Mouse (Mus musculus) limb, embryonic 13.5 days (tissue): ENCODE data around the gene Tomm20. TPM values are rescaled to one million over a fixed set of nuclear protein-coding genes. Genes with fewer than 3 reads are reported as not detected.
"Not testable (repeated sequence)": the region's sequence is repeated elsewhere in the genome, so short reads cannot be mapped to it uniquely, and the experiment has no call there.

Source experiments
- ATAC-seq: fragments of 200-750 bp; cut with Nextera tagmentation; 2 replicates; pipeline ENCODE4 v1.8.0; 2017; ENCODE audit warnings: low read depth, moderate number of reproducible peaks, moderate TSS enrichment; ENCODE audit not compliant: low FRiP score
- H3K27ac ChIP-seq: fragments of 300-500 bp; sonication (generic); 2 replicates; pipeline ENCODE4 v1.5.1; 2015; ENCODE audit warnings: inconsistent platforms, mild to moderate bottlenecking, moderate library complexity
- H3K27me3 ChIP-seq: fragments of 300-500 bp; sonication (generic); 2 replicates; pipeline ENCODE4 v1.6.1; 2015; ENCODE audit warnings: mild to moderate bottlenecking, inconsistent platforms
- H3K36me3 ChIP-seq: fragments of 300-500 bp; sonication (generic); 2 replicates; pipeline ENCODE4 v1.6.1; 2015; ENCODE audit warnings: inconsistent platforms, mild to moderate bottlenecking, moderate library complexity
- H3K4me1 ChIP-seq: fragments of 300-500 bp; sonication (generic); 2 replicates; pipeline ENCODE4 v1.6.1; 2015; ENCODE audit warnings: inconsistent platforms
- H3K4me2 ChIP-seq: fragments of 300-500 bp; sonication (generic); replicated peaks from 2 replicates; pipeline ENCODE4 v1.6.1; 2015; ENCODE audit warnings: inconsistent platforms, mild to moderate bottlenecking, moderate library complexity
- H3K4me3 ChIP-seq: fragments of 300-500 bp; sonication (generic); 2 replicates; pipeline ENCODE4 v1.5.1; 2015; ENCODE audit warnings: moderate library complexity, mild to moderate bottlenecking, inconsistent platforms
- H3K9ac ChIP-seq: fragments of 300-500 bp; sonication (generic); 2 replicates; pipeline ENCODE4 v1.6.1; 2015; ENCODE audit warnings: mild to moderate bottlenecking, inconsistent platforms
- H3K9me3 ChIP-seq: fragments of 300-500 bp; sonication (generic); 2 replicates; pipeline ENCODE4 v1.6.1; 2016; ENCODE audit warnings: inconsistent platforms
- WGBS: fragments of 180-500 bp; shearing (Covaris S2); methylation state at CpG from one replicate; pipeline ENCODE4 v1.1.7; 2015; 5-methylcytosine and 5-hydroxymethylcytosine counted together
- polyA plus RNA-seq: library from polyadenylated mRNA; unstranded; fragments of >200 nt; fragmentation: Nextera tagmentation; extraction: Ambion mirVana; gene quantifications from 2 replicates; pipeline ENCODE4 v1.2.1, GENCODE M21; 2015

Tomm20 gene
- 208 and 214 TPM in 2 replicates for polyA plus RNA-seq

DNA sequence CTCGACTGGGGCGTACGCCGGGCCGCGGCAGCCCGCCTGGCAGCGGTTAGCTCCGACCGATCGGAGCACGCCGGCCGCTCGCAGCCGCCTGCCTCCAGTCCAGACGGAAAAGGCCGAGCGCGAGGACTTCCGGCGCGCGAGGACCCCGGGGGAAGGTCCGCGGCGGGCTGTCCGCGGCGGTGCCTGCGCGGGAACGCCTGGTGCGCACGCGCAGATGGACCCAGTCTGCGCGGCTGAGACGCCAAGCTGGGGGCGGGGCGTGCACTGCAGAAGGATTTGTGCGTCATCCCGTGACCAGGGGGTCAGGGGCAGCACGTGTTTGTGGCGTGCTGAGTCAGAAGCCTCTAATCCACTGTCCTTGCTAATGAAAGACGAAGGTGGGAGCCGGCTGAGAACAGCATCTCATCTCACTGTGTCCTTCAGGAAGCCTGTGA is at the start of gene Tomm20:
Gene Tomm20 (minus strand): TSS at position 115 of the 434 bp plus-strand sequence.
- ATAC-seq, result peak; percentile 93
- Histone ChIP-seq H3K9me3 (no peaks in the 10 kb centered on the region), H3K4me2 (peak within 1 kb of the TSS; percentile 90), H3K36me3 (peaks cover 24% of the 10 kb centered on the region), H3K9ac (peak within 1 kb of the TSS; percentile 91), H3K27me3 (no peaks in the 10 kb centered on the region), H3K4me1 (peaks cover 30% of the 10 kb centered on the region), H3K4me3 (peak within 1 kb of the TSS; percentile 81), H3K27ac (peak within 1 kb of the TSS; percentile 89)
- WGBS, result under 1% methylated on average over 48 of the region's 48 CpGs

GRCm38 (mm10) chr8:126994506-126994905 is 48.9 kb upstream of the Tomm20 start:
- Histone ChIP-seq H3K27ac (no peak overlapping the region), H3K4me3 (no peak overlapping the region), H3K4me2 (no peak overlapping the region), H3K27me3 (no peaks in the 10 kb centered on the region), H3K36me3 (no peaks in the 10 kb centered on the region), H3K9ac (no peak overlapping the region), H3K4me1 (peaks cover 7% of the 10 kb centered on the region), H3K9me3 (peaks cover 6% of the 10 kb centered on the region)
- 86% methylated on average over 1 of the region's 1 CpGs for WGBS
- no peak for ATAC-seq

- Histone ChIP-seq H3K36me3 (no peaks in the 10 kb centered on the region), H3K4me1 (peaks cover 4% of the 10 kb centered on the region), H3K27me3 (0 out of 2 replicates have a peak, but pooled peaks cover 2% of the 10 kb centered on the region), H3K9me3 (peaks cover 6% of the 10 kb centered on the region), H3K4me3 (no peak overlapping the region), H3K27ac (no peak overlapping the region), H3K4me2 (no peak overlapping the region), H3K9ac (no peak overlapping the region)
- no peak for ATAC-seq
- WGBS, result 80% methylated on average over 5 of the region's 5 CpGs
These were observed 43.9 kb upstream of the Tomm20 start for GRCm38 (mm10) chr8:126989363-126990153.

- Histone ChIP-seq H3K4me1 (no peaks in the 10 kb centered on the region), H3K4me3 (no peak overlapping the region), H3K9me3 (peaks cover 6% of the 10 kb centered on the region), H3K9ac (no peak overlapping the region), H3K36me3 (no peaks in the 10 kb centered on the region), H3K4me2 (no peak overlapping the region), H3K27me3 (0 out of 2 replicates have a peak, but pooled peaks cover 2% of the 10 kb centered on the region), H3K27ac (no peak overlapping the region)
- WGBS, result 61% methylated on average over 16 of the region's 16 CpGs
- no peak for ATAC-seq
These were observed 42.8 kb upstream of the Tomm20 start for GRCm38 (mm10) chr8:126988346-126989006.

DNA sequence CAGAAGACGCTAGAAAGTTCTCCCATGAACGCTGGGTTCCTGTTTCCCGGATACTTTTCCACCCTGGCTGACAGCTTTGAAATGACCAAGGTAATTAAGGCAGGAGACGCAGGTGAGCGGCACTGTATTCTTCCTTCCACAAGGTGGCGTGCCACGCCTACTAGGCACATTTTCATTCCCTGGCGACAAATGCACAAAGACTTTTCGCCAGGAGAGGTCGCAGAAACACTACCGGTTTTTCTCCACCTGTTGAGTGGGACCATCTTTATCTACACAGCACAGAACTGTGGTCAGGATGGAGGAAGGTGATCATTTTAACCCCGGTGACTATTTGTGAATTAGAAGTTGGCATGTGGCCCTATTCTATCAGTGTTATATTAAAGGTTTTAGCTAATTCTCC is 40.9 kb upstream of the Tomm20 start:
- H3K4me2 ChIP-seq, result peak overlapping the region; percentile 23; the same call in 1 of the 2 replicates
- H3K4me1 ChIP-seq, result no peaks in the 10 kb centered on the region
- no peak overlapping the region for H3K9ac ChIP-seq
- WGBS, result 3% methylated on average over 12 of the region's 12 CpGs
- H3K27me3 ChIP-seq, result 0 out of 2 replicates have a peak, but pooled peaks cover 2% of the 10 kb centered on the region
- H3K36me3 ChIP-seq, result no peaks in the 10 kb centered on the region
- H3K27ac ChIP-seq, result no peak overlapping the region
- peak; percentile 51; the same call in 1 of the 2 replicates for ATAC-seq
- peaks cover 6% of the 10 kb centered on the region for H3K9me3 ChIP-seq
- no peak overlapping the region for H3K4me3 ChIP-seq

GRCm38 (mm10) chr8:126980046-126980445 is 34.4 kb upstream of the Tomm20 start:
- Histone ChIP-seq H3K9ac (no peak overlapping the region), H3K4me1 (peaks cover 7% of the 10 kb centered on the region; the same call in 1 of the 2 replicates), H3K27ac (no peak overlapping the region), H3K27me3 (peaks cover 11% of the 10 kb centered on the region), H3K4me3 (no peak overlapping the region), H3K9me3 (no peaks in the 10 kb centered on the region), H3K4me2 (no peak overlapping the region), H3K36me3 (no peaks in the 10 kb centered on the region)
- 54% methylated on average over 5 of the region's 5 CpGs for WGBS
- ATAC-seq, result no peak

GRCm38 (mm10) chr8:126979091-126979920 is 33.7 kb upstream of the Tomm20 start:
- H3K27me3 ChIP-seq, result peaks cover 11% of the 10 kb centered on the region
- peak overlapping the region; percentile 61 for H3K4me2 ChIP-seq
- WGBS, result 20% methylated on average over 27 of the region's 27 CpGs
- H3K4me1 ChIP-seq, result peaks cover 7% of the 10 kb centered on the region; the same call in 1 of the 2 replicates
- 0 out of 2 replicates have a peak overlapping the region, but pooled peaks have one; percentile 46 for H3K9ac ChIP-seq
- no peaks in the 10 kb centered on the region for H3K9me3 ChIP-seq
- no peak for ATAC-seq
- H3K4me3 ChIP-seq, result peak overlapping the region; percentile 40
- H3K36me3 ChIP-seq, result no peaks in the 10 kb centered on the region
- no peak overlapping the region for H3K27ac ChIP-seq

- Histone ChIP-seq H3K27me3 (peaks cover 11% of the 10 kb centered on the region), H3K4me3 (peak overlapping the region; percentile 40), H3K4me2 (peak overlapping the region; percentile 61)
- not testable (repeated sequence) for H3K9me3 ChIP-seq, H3K9ac ChIP-seq, H3K4me1 ChIP-seq, H3K36me3 ChIP-seq, ATAC-seq, H3K27ac ChIP-seq
- WGBS, result 63% methylated on average over 3 of the region's 3 CpGs
These were observed 32.9 kb upstream of the Tomm20 start for GRCm38 (mm10) chr8:126978535-126978934.

GRCm38 (mm10) chr8:126978028-126978427 is 32.4 kb upstream of the Tomm20 start:
- Histone ChIP-seq H3K9ac (no peak overlapping the region), H3K4me1 (peaks cover 7% of the 10 kb centered on the region; the same call in 1 of the 2 replicates), H3K36me3 (no peaks in the 10 kb centered on the region), H3K27me3 (peaks cover 11% of the 10 kb centered on the region), H3K9me3 (no peaks in the 10 kb centered on the region), H3K4me3 (no peak overlapping the region), H3K4me2 (no peak overlapping the region), H3K27ac (no peak overlapping the region)
- no peak for ATAC-seq
- WGBS, result 73% methylated on average over 10 of the region's 10 CpGs

GRCm38 (mm10) chr8:126976608-126977348 is 31.1 kb upstream of the Tomm20 start:
- H3K27ac ChIP-seq, result no peak overlapping the region
- no peak for ATAC-seq
- H3K4me3 ChIP-seq, result no peak overlapping the region
- H3K4me1 ChIP-seq, result peaks cover 7% of the 10 kb centered on the region; the same call in 1 of the 2 replicates
- no peak overlapping the region for H3K4me2 ChIP-seq
- WGBS, result 70% methylated on average over 8 of the region's 8 CpGs
- H3K9me3 ChIP-seq, result no peaks in the 10 kb centered on the region
- no peak overlapping the region for H3K9ac ChIP-seq
- H3K36me3 ChIP-seq, result no peaks in the 10 kb centered on the region
- peaks cover 11% of the 10 kb centered on the region for H3K27me3 ChIP-seq

DNA sequence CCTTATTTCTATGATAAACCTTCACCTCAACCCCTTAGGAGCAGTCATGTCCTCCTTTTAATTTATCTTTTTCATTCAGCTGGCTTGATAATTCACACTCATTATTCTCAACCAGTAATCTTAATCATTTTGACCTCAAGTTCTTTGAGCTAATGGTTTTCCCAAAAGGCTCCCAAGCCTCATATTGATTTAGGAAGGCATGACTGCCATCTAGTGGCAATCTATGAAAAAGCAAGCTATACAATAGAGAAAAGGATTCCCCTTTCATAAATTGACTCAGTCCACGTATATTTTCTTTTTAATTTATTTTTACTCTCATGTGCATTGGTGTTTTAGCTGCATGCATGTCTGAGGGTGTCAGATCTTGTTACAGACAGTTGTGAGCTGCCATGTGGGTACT is 30.1 kb upstream of the Tomm20 start:
- Histone ChIP-seq H3K4me3 (no peak overlapping the region), H3K36me3 (no peaks in the 10 kb centered on the region), H3K4me1 (peaks cover 7% of the 10 kb centered on the region; the same call in 1 of the 2 replicates), H3K9me3 (no peaks in the 10 kb centered on the region), H3K4me2 (no peak overlapping the region), H3K27ac (no peak overlapping the region), H3K9ac (no peak overlapping the region), H3K27me3 (peaks cover 11% of the 10 kb centered on the region)
- 33% methylated on average over 1 of the region's 1 CpGs for WGBS
- ATAC-seq, result no peak
